Mouse (Mus musculus) forebrain, embryonic 14.5 days (tissue): ENCODE measurements at regions not wholly inside any gene's neighbourhood (a gene's known extent, or its start where the extent isn't known, plus 50 kb on each side); places are given as distances from the start of the nearest gene placed in this dataset.

Experiments used
- ATAC-seq: fragments of 200-750 bp; cut with Nextera tagmentation; 2 replicates; pipeline ENCODE4 v1.8.0; 2017; ENCODE audit warnings: mild to moderate bottlenecking, moderate library complexity
- DNase-seq: peaks from one replicate; pipeline ENCODE4 v3.0.0-alpha.2; 2015; ENCODE audit warnings: low spot score
- H3K27ac ChIP-seq: fragments of 300-500 bp; sonication (generic); 2 replicates; pipeline ENCODE4 v1.5.1; 2014; ENCODE audit warnings: low read depth, mild to moderate bottlenecking, control low read depth, low read length, moderate library complexity
- H3K27me3 ChIP-seq: fragments of 300-500 bp; sonication (generic); replicated peaks from 2 replicates; pipeline ENCODE4 v1.6.1; 2014; ENCODE audit warnings: low read length, control low read depth, mixed read lengths; ENCODE audit not compliant: control insufficient read depth, insufficient read depth
- H3K36me3 ChIP-seq: fragments of 300-500 bp; sonication (generic); 2 replicates; pipeline ENCODE4 v1.6.1; 2014; ENCODE audit warnings: low read length, control low read depth; ENCODE audit not compliant: control insufficient read depth, insufficient read depth
- H3K4me1 ChIP-seq: fragments of 300-500 bp; sonication (generic); 2 replicates; pipeline ENCODE4 v1.6.1; 2014; ENCODE audit warnings: antibody characterized with exemption, low read length, control low read depth; ENCODE audit not compliant: control insufficient read depth, insufficient read depth
- H3K4me2 ChIP-seq: fragments of 300-500 bp; sonication (generic); 2 replicates; pipeline ENCODE4 v1.6.1; 2014; ENCODE audit warnings: mild to moderate bottlenecking, control low read depth, low read length
- H3K4me3 ChIP-seq: fragments of 300-500 bp; sonication (generic); 2 replicates; pipeline ENCODE4 v1.5.1; 2014; ENCODE audit warnings: low read depth, low read length, control low read depth
- H3K9ac ChIP-seq: fragments of 300-500 bp; sonication (generic); 2 replicates; pipeline ENCODE4 v1.6.1; 2014; ENCODE audit warnings: mild to moderate bottlenecking, low read length, control low read depth, moderate library complexity
- H3K9me3 ChIP-seq: fragments of 300-500 bp; sonication (generic); replicated peaks from 2 replicates; pipeline ENCODE4 v1.6.1; 2016; ENCODE audit warnings: low read length, control low read depth, mixed read lengths; ENCODE audit not compliant: control insufficient read depth
- whole genome bisulfite sequencing: fragments of 180-500 bp; shearing (Covaris S2); extraction: QIAGEN DNeasy Blood & Tissue Kit; methylation state at CpG from one replicate; pipeline ENCODE4 v1.1.7; 2014; 5-methylcytosine and 5-hydroxymethylcytosine counted together

DNA sequence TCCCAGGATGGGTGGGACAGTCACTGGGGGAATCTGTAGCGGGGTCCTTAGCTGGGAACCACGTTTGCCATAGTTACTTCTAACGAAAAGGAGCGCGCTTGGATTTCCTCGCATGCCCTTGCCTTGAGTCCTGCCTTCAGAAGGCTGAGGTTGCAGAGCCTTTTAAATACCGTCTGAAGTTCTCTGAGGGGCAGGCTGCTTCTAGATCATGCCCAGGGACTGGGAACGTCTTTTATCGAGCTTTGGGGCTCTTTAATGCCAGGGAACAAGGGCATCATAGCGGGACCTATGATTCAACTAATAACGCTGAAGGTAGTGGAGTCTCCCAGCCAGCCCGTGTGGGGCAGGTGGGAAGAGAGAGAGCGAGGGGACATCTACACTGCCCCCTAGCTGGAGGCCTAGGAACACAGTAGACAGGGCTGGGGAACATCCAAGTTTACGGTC is 369.1 kb downstream of the Vrk1 start:
- Histone ChIP-seq H3K36me3 (no peaks in the 10 kb centered on the region), H3K4me3 (0 out of 2 replicates have a peak overlapping the region, but pooled peaks have one; percentile 7), H3K9ac (peak overlapping the region; percentile 53), H3K27me3 (no peaks in the 10 kb centered on the region), H3K4me2 (peak overlapping the region; percentile 46), H3K4me1 (peaks cover 40% of the 10 kb centered on the region), H3K27ac (peak overlapping the region; percentile 80), H3K9me3 (no peaks in the 10 kb centered on the region)
- ATAC-seq (peak; percentile 70; the same call in 1 of the 2 replicates), DNase-seq (peak; percentile 65)
- WGBS = 2% methylated on average over 14 of the region's 14 CpGs

DNA sequence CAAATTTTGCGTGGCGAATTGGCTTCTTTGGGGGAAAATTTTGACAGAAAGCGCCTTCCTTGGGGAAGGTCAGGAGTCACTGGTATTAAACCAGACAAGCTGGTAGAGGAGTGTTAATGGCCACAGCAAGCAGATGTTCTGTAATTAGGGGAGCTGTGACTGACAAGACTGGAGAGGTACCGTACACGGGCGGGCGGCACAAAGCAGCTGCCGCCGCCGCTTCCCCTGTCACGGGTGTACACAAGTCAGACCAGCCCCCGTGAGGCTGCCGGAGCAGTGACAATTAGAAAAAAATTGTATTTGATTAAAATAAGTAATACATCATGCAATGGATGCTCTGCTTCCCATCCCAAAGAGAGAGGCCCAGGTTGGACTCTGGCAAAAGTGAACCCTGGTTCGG is 369.8 kb downstream of the Vrk1 start:
- Histone ChIP-seq H3K4me1 (peaks cover 38% of the 10 kb centered on the region), H3K4me2 (no peak overlapping the region), H3K9ac (peak overlapping the region; percentile 9; the same call in 1 of the 2 replicates), H3K27me3 (no peaks in the 10 kb centered on the region), H3K36me3 (no peaks in the 10 kb centered on the region), H3K4me3 (no peak overlapping the region), H3K9me3 (no peaks in the 10 kb centered on the region), H3K27ac (no peak overlapping the region; the same call in 1 of the 2 replicates)
- ATAC-seq (peak; percentile 61), DNase-seq (peak; percentile 66)
- 47% methylated on average over 14 of the region's 14 CpGs for WGBS

DNA sequence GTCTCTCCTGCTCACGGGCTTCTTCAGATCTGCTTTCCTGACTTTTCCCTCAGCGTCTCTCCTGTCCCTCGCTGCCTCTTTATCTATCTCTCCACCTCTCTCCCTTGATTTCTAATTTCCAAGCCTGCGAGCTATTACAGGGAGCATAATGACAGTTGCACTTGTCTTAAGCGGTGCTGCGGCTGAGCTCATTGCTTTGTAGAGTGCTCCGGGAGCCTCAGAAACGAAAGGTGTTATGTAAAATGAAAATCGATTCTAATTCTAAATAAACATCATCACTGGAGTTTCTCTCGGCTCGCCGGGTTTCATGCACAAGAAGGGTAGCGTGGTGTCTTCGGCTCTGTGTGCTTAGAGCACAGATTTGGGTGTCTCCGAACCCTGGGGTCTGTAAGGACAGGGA is 371.8 kb downstream of the Vrk1 start:
- Histone ChIP-seq H3K4me2 (no peak overlapping the region), H3K4me3 (no peak overlapping the region), H3K36me3 (no peaks in the 10 kb centered on the region), H3K27me3 (no peaks in the 10 kb centered on the region), H3K9ac (0 out of 2 replicates have a peak overlapping the region, but pooled peaks have one; percentile 13), H3K9me3 (no peaks in the 10 kb centered on the region), H3K27ac (peak overlapping the region; percentile 41; the same call in 1 of the 2 replicates), H3K4me1 (peaks cover 21% of the 10 kb centered on the region)
- ATAC-seq = no peak
- DNase-seq = peak; percentile 34
- 74% methylated on average over 15 of the region's 15 CpGs for WGBS

DNA sequence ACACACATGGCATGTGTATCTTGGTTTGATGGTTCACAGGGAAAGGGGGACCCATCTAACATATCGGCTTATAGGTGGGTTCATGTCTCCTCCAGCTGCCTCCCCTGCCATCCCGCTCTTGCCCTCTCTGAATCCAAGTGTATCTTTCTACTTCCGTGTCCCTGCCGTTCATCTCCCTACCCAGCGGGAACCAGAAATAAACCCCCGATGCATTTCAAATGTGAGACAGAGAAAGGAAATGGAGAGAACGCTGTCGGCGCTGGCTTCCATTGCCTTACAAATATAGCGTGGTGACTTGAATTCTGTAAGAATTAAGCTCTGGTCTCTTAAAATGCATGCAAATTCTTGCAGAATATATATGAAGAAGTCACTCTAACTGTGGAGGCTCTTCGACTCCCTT is 379.2 kb downstream of the Vrk1 start:
- ATAC-seq = no peak
- Histone ChIP-seq H3K36me3 (no peaks in the 10 kb centered on the region), H3K27ac (no peak overlapping the region), H3K4me3 (no peak overlapping the region), H3K9me3 (no peaks in the 10 kb centered on the region), H3K9ac (no peak overlapping the region), H3K4me2 (no peak overlapping the region), H3K27me3 (no peaks in the 10 kb centered on the region), H3K4me1 (no peaks in the 10 kb centered on the region)
- 92% methylated on average over 11 of the region's 11 CpGs for WGBS
- no peak for DNase-seq

DNA sequence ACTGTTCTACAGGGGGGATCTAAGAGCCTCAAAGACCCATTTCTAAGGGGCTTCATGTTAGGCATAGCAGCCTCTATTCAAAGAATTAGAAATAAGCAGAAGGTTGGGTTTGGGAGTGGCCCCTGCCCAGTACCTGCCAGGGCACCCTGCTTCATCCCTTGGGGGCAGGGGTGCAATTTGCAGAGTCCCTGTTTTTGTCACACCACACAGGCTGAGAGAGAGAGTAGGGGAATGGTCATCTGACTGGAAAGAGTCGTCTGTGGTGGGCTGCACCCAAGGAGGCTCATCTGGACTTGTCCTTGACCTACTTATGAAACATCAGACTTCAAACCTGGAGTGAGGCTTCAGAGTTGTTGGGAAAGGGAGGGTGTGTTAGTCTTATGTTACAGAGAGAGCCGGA is 382.3 kb downstream of the Vrk1 start:
- H3K4me3 ChIP-seq = no peak overlapping the region
- H3K27me3 ChIP-seq = no peaks in the 10 kb centered on the region
- DNase-seq (no peak), ATAC-seq (no peak)
- H3K27ac ChIP-seq = no peak overlapping the region
- no peaks in the 10 kb centered on the region for H3K36me3 ChIP-seq
- WGBS = 86% methylated on average over 2 of the region's 2 CpGs
- no peak overlapping the region for H3K9ac ChIP-seq
- no peaks in the 10 kb centered on the region for H3K4me1 ChIP-seq
- H3K9me3 ChIP-seq = no peaks in the 10 kb centered on the region
- H3K4me2 ChIP-seq = no peak overlapping the region

DNA sequence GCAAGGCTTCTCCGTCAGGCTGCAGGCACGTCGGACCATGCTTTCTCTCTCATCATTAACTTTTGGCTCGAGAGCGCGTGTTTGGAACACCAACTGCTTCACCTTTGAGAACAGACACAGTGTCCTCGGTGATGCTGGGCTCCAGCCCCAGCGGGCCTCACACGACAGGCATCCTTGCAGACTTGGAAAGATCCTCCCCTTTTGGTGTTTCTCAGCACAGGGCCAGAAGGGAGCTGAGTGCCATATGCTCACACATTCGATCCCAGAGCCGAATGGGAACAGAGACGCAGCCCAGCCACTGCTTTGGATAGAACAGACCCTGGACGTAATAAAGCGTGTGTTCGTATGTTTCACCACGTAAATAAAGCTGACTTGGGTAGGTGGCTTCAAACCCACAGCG is 389.1 kb downstream of the Vrk1 start:
- H3K9me3 ChIP-seq = no peaks in the 10 kb centered on the region
- no peak overlapping the region for H3K9ac ChIP-seq
- H3K36me3 ChIP-seq = no peaks in the 10 kb centered on the region
- H3K4me1 ChIP-seq = no peaks in the 10 kb centered on the region
- WGBS = 66% methylated on average over 17 of the region's 17 CpGs
- no peak overlapping the region for H3K27ac ChIP-seq
- DNase-seq = peak; percentile 54
- no peak overlapping the region for H3K4me3 ChIP-seq
- H3K27me3 ChIP-seq = no peaks in the 10 kb centered on the region
- peak; percentile 46; the same call in 1 of the 2 replicates for ATAC-seq
- H3K4me2 ChIP-seq = no peak overlapping the region

DNA sequence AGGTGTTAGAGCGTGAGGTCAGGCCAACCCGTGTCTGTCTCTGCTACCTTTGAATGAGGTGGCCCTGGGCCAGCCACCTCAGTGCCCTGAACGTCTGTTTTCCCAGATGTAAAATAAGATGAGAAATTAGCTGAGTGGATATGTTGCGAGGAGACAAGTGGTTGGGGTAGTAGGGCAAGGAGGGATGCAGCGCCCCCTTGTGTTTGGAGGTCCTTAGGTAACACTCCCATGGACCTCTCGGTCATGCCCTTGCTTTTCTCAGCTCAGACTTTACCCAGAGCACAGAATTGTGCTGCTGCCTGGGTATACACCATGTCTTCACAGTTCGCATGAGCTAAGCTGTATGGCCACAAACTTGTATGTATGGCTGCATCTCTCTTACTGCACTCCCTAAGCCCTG is 401.0 kb downstream of the Vrk1 start:
- H3K9ac ChIP-seq = no peak overlapping the region
- ATAC-seq (no peak), DNase-seq (no peak)
- no peaks in the 10 kb centered on the region for H3K27me3 ChIP-seq
- H3K4me1 ChIP-seq = no peaks in the 10 kb centered on the region
- H3K4me2 ChIP-seq = no peak overlapping the region
- no peak overlapping the region for H3K27ac ChIP-seq
- no peaks in the 10 kb centered on the region for H3K9me3 ChIP-seq
- no peak overlapping the region for H3K4me3 ChIP-seq
- no peaks in the 10 kb centered on the region for H3K36me3 ChIP-seq
- 88% methylated on average over 7 of the region's 7 CpGs for WGBS

DNA sequence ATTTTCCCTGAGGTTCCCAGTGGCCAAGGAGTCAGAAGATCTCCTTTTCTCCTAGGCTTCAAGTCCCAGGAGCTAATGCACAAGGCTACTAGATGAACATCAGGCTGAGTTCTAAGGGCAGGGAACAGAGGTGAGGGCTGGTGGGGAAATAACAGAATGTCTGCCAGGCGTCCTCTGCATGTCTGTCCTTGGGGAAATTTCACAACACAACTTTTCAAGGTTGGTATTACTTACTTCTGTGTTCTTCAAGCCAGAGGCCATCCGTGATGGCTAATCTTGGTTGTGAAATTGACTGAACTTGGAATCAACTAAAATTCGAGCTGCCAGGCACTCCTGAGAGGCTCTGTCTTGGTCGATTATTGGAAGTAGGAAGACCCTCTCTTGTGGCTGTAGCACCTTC is 416.6 kb downstream of the Vrk1 start:
- Histone ChIP-seq H3K27me3 (no peaks in the 10 kb centered on the region), H3K9me3 (no peaks in the 10 kb centered on the region), H3K4me3 (no peak overlapping the region), H3K4me1 (peaks cover 4% of the 10 kb centered on the region; the same call in 1 of the 2 replicates), H3K27ac (no peak overlapping the region), H3K4me2 (no peak overlapping the region), H3K9ac (no peak overlapping the region), H3K36me3 (no peaks in the 10 kb centered on the region)
- 80% methylated on average over 4 of the region's 4 CpGs for WGBS
- no peak for DNase-seq
- no peak for ATAC-seq

DNA sequence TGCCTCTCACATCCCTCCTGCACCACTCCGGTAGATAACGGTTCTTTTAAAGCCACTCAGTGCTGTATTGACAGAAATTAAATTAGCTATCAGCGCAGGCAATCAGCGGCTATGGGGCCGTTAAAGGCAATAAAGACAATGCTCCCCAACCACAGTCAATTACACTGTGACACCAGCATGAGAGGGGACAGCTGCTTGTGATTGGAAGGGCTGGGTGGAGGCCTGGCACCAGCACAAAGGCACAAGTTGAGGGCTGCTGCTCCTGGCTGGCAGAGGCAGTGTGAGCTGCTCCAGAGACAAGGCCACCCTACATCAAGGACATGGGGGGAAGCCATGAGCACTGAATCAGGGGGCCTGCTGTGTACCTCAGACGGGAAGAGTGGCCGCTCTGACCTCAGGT is 420.0 kb downstream of the Vrk1 start:
- DNase-seq (peak; percentile 45), ATAC-seq (0 out of 2 replicates have a peak, but pooled peaks have one; percentile 29)
- Histone ChIP-seq H3K9me3 (no peaks in the 10 kb centered on the region), H3K9ac (no peak overlapping the region), H3K27ac (no peak overlapping the region), H3K36me3 (no peaks in the 10 kb centered on the region), H3K4me3 (no peak overlapping the region), H3K27me3 (no peaks in the 10 kb centered on the region), H3K4me2 (no peak overlapping the region), H3K4me1 (peaks cover 4% of the 10 kb centered on the region; the same call in 1 of the 2 replicates)
- WGBS = 50% methylated on average over 7 of the region's 7 CpGs
